Mouse (Mus musculus): ENCODE data around the gene Scaf1. TPM values are rescaled to one million over a fixed set of nuclear protein-coding genes. Genes with fewer than 3 reads are reported as not detected.

Scaf1 gene
- polyA plus RNA-seq, 1 experiment: 56.7 TPM

GRCm38 (mm10) chr7:44996672-44997071 is 19.5 kb downstream of the Scaf1 start:
- H3ac ChIP-seq (ENCODE audit: control insufficient read depth, insufficient read length): peak overlapping the region; percentile 50
- H3K79me2 ChIP-seq (ENCODE audit: control insufficient read depth, insufficient read depth): peaks cover 20% of the 10 kb centered on the region
- TF ChIP-seq TCF3 (IDR thresholded peaks at IDR 0.05; ENCODE audit: insufficient read length, low read depth): no peak
- H3K27me3 ChIP-seq (ENCODE audit: control insufficient read depth, insufficient read depth, insufficient read length): no peaks in the 10 kb centered on the region
- H3K4me3 ChIP-seq: peak overlapping the region; percentile 86
- peak overlapping the region; percentile 98 for H3K4me2 ChIP-seq (ENCODE audit: low read depth)
- H3K36me3 ChIP-seq (ENCODE audit: control insufficient read depth, insufficient read depth): no peaks in the 10 kb centered on the region

- Histone ChIP-seq H3ac (ENCODE audit: control insufficient read depth, insufficient read length) (peak overlapping the region; percentile 83), H3K4me3 (peak overlapping the region; percentile 55), H3K4me2 (ENCODE audit: low read depth) (peak overlapping the region; percentile 85), H3K79me2 (ENCODE audit: control insufficient read depth, insufficient read depth) (peaks cover 57% of the 10 kb centered on the region), H3K27me3 (ENCODE audit: control insufficient read depth, insufficient read depth, insufficient read length) (no peaks in the 10 kb centered on the region), H3K36me3 (ENCODE audit: control insufficient read depth, insufficient read depth) (peaks cover 3% of the 10 kb centered on the region)
- no peak for TF ChIP-seq SRF (IDR thresholded peaks at IDR 0.05; ENCODE audit: control insufficient read depth, insufficient read length, low read depth)
- peak; percentile 60 for TF ChIP-seq POLR2A (IDR thresholded peaks at IDR 0.05; ENCODE audit: insufficient read length, low read depth)
- no peak for TF ChIP-seq E2F4 (IDR thresholded peaks at IDR 0.05; ENCODE audit: insufficient read depth)
- TF ChIP-seq TCF12 (IDR thresholded peaks at IDR 0.05; ENCODE audit: insufficient read depth, poor library complexity, severe bottlenecking): no peak
- TF ChIP-seq POLR2AphosphoS2 (IDR thresholded peaks at IDR 0.05; ENCODE audit: insufficient read length, low read depth): peak; percentile 66
- peak in 1 of 3 experiments; percentile 40 for TF ChIP-seq MYOG (IDR thresholded peaks at IDR 0.05; ENCODE audit: control insufficient read depth in 1 of 3, insufficient read depth in 1 of 3, insufficient read length in 2 of 3, low read depth in 2 of 3)
- peak in 1 of 3 experiments; percentile 48 for TF ChIP-seq MYOD1 (IDR thresholded peaks at IDR 0.05; ENCODE audit: control insufficient read depth in 1 of 3, insufficient read length in 2 of 3, low read depth in 2 of 3)
Measured at GRCm38 (mm10) chr7:44986879-44987718, 29.1 kb downstream of the Scaf1 start.

GRCm38 (mm10) chr7:44986192-44986878 is 29.8 kb downstream of the Scaf1 start, which contains the start of gene Prmt1:
Gene Prmt1 (minus strand): TSS chr7:44986568.
- peak within 1 kb of the TSS; percentile 83 for H3ac ChIP-seq (ENCODE audit: control insufficient read depth, insufficient read length)
- peak within 1 kb of the TSS; percentile 85 for H3K4me2 ChIP-seq (ENCODE audit: low read depth)
- H3K36me3 ChIP-seq (ENCODE audit: control insufficient read depth, insufficient read depth): peaks cover 6% of the 10 kb centered on the region
- H3K4me3 ChIP-seq: peak within 1 kb of the TSS; percentile 55
- peaks cover 59% of the 10 kb centered on the region for H3K79me2 ChIP-seq (ENCODE audit: control insufficient read depth, insufficient read depth)
- peak; percentile 14 for TF ChIP-seq USF1 (IDR thresholded peaks at IDR 0.05; ENCODE audit: low read depth)
- TF ChIP-seq MYOG (IDR thresholded peaks at IDR 0.05; ENCODE audit: control insufficient read depth in 1 of 3, insufficient read depth in 1 of 3, insufficient read length in 2 of 3, low read depth in 2 of 3): no peak
- TF ChIP-seq MYOD1 (IDR thresholded peaks at IDR 0.05; ENCODE audit: control insufficient read depth in 1 of 3, insufficient read length in 2 of 3, low read depth in 2 of 3): no peak
- TF ChIP-seq SRF (IDR thresholded peaks at IDR 0.05; ENCODE audit: control insufficient read depth, insufficient read length, low read depth): no peak
- no peak for TF ChIP-seq TCF12 (IDR thresholded peaks at IDR 0.05; ENCODE audit: insufficient read depth, poor library complexity, severe bottlenecking)
- TF ChIP-seq POLR2A (IDR thresholded peaks at IDR 0.05; ENCODE audit: insufficient read length, low read depth): peak; percentile 65
- TF ChIP-seq MAX (IDR thresholded peaks at IDR 0.05; ENCODE audit: low read depth): no peak
- no peak for TF ChIP-seq E2F4 (IDR thresholded peaks at IDR 0.05; ENCODE audit: insufficient read depth)
- peak; percentile 70 for TF ChIP-seq POLR2AphosphoS2 (IDR thresholded peaks at IDR 0.05; ENCODE audit: insufficient read length, low read depth)
- no peak for TF ChIP-seq CEBPB (IDR thresholded peaks at IDR 0.05; ENCODE audit: insufficient read depth, poor library complexity, severe bottlenecking)
- TF ChIP-seq TCF3 (IDR thresholded peaks at IDR 0.05; ENCODE audit: insufficient read length, low read depth): no peak
- no peak for TF ChIP-seq REST (IDR thresholded peaks at IDR 0.05; ENCODE audit: insufficient read depth, insufficient read length)
- H3K27me3 ChIP-seq (ENCODE audit: control insufficient read depth, insufficient read depth, insufficient read length): no peaks in the 10 kb centered on the region

DNA sequence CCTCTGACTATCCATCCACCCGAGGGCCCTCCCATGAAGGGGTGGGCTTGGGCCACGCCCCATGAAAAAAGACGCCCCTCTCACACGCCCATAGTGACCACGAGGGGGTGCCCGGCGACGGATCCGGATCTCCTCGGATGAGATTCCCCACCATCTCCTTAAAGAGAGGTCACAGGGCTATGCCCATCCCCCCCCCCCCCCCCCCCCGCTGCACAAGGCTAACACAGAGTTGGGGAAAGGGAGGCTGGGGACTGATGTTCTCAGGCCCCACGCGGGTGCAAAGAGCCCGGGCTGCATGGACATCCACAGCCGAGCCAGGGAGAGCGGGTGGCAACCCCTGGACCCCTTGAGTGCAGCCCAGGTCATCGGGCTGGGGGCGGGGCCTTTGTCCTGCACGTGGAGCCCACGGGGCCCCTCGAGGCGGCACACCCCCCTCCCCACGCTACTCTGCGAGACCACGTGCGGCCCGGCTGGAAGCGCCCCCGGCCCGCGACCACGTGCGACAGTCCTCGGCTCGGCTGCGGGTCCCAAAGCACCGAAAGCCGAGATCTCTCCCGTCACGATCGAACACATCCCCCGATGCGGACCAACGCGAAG is 30.5 kb downstream of the Scaf1 start:
- Histone ChIP-seq H3ac (ENCODE audit: control insufficient read depth, insufficient read length) (peak overlapping the region; percentile 83), H3K27me3 (ENCODE audit: control insufficient read depth, insufficient read depth, insufficient read length) (no peaks in the 10 kb centered on the region), H3K4me3 (peak overlapping the region; percentile 55), H3K4me2 (ENCODE audit: low read depth) (peak overlapping the region; percentile 68), H3K36me3 (ENCODE audit: control insufficient read depth, insufficient read depth) (peaks cover 12% of the 10 kb centered on the region), H3K79me2 (ENCODE audit: control insufficient read depth, insufficient read depth) (peaks cover 59% of the 10 kb centered on the region)
- TF ChIP-seq MYOG (IDR thresholded peaks at IDR 0.05; ENCODE audit: control insufficient read depth in 1 of 3, insufficient read depth in 1 of 3, insufficient read length in 2 of 3, low read depth in 2 of 3) (peak in 1 of 3 experiments; percentile 1), POLR2AphosphoS2 (IDR thresholded peaks at IDR 0.05; ENCODE audit: insufficient read length, low read depth) (no peak), POLR2A (IDR thresholded peaks at IDR 0.05; ENCODE audit: insufficient read length, low read depth) (peak; percentile 15), CEBPB (IDR thresholded peaks at IDR 0.05; ENCODE audit: insufficient read depth, poor library complexity, severe bottlenecking) (no peak), MYOD1 (IDR thresholded peaks at IDR 0.05; ENCODE audit: control insufficient read depth in 1 of 3, insufficient read length in 2 of 3, low read depth in 2 of 3) (no peak)

DNA sequence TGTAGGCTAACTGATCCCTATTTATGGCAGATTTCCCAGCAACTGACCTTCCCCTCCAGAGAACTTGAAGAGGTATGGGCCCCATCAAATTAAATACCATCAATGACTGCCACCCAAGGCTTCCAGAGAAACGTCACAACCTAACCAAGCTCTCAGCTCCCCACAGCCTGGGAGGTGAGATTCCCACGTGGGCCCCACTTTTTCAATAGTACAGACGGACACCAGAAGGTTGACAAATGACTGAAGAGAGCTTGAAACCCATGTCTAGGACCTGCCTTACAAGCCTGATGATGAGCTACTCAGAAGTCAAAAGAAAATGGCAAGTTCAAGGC is 31.4 kb downstream of the Scaf1 start:
- no peak for TF ChIP-seq POLR2A (IDR thresholded peaks at IDR 0.05; ENCODE audit: insufficient read length, low read depth)
- peaks cover 15% of the 10 kb centered on the region for H3K36me3 ChIP-seq (ENCODE audit: control insufficient read depth, insufficient read depth)

More for the DNA sequence above, 31.4 kb downstream of the Scaf1 start:
- Histone ChIP-seq H3K4me3 (peak overlapping the region; percentile 55), H3K79me2 (ENCODE audit: control insufficient read depth, insufficient read depth) (peaks cover 53% of the 10 kb centered on the region), H3K4me2 (ENCODE audit: low read depth) (peak overlapping the region; percentile 68), H3ac (ENCODE audit: control insufficient read depth, insufficient read length) (no peak overlapping the region), H3K27me3 (ENCODE audit: control insufficient read depth, insufficient read depth, insufficient read length) (no peaks in the 10 kb centered on the region)

Data from myocyte (in vitro differentiated cells).